Mouse (Mus musculus) ES-E14 (cell line): ENCODE results near the gene Ccdc137.

Source experiments
- CHD2 ChIP-seq: IDR thresholded peaks from 2 replicates; pipeline ENCODE4 v1.6.1; 2014; ENCODE audit warnings: mild to moderate bottlenecking, low read depth, low read length, inconsistent platforms
- MAFK ChIP-seq: IDR thresholded peaks from 2 replicates; pipeline ENCODE4 v1.6.1; 2014; ENCODE audit warnings: mild to moderate bottlenecking, low read depth, low read length, inconsistent platforms; ENCODE audit not compliant: insufficient read depth

- no peak for TF ChIP-seq CHD2
- TF ChIP-seq MAFK: no peak
Observed at GRCm38 (mm10) chr11:120437857-120438385, 20.0 kb upstream of the Ccdc137 start.
